Comparison of ENCODE assay signal across 30 mouse cellular contexts in genomic region chr13:116414473-116414872, GRCm38 (mm10).
DNase-seq lines count a peak whose midpoint lies in the region; ATAC-seq lines count a peak whose summit lies in the region.
"Had no signal": no experiment of that assay in that cellular context is flagged by ENCODE, and none has a peak within 500 bp of the region (broad histone marks: within the 10 kb centered on the region; RNA-seq: fewer than 3 reads in every experiment).

No protein-coding gene starts in this region.

- no peak overlapping the region for H3K4me2 ChIP-seq in forebrain, embryonic 13.5 days
- H3K4me2 ChIP-seq in heart, embryonic 13.5 days, result peak overlapping the region; percentile 14; the same call in 1 of the 2 replicates
- no peak overlapping the region for H3K4me2 ChIP-seq in midbrain, embryonic 16.5 days (ENCODE audit: low read length)
- H3K4me2 ChIP-seq: embryonic facial prominence, embryonic 13.5 days; hindbrain, embryonic 12.5 days; limb, embryonic 15.5 days; liver, embryonic 13.5 days; neural tube, embryonic 13.5 days had no signal

- ATAC-seq in forebrain, embryonic 13.5 days, result peak; percentile 24; the same call in 1 of the 2 replicates
- no peak for ATAC-seq in heart, embryonic 13.5 days (ENCODE audit: extremely low read depth, insufficient number of reproducible peaks, low FRiP score, low TSS enrichment)
- 0 out of 2 replicates have a peak, but pooled peaks have one; percentile 36 for ATAC-seq in midbrain, embryonic 16.5 days
- ATAC-seq: CD4-positive, CD25-positive, alpha-beta regulatory T cell, adult 4 months; intestine, postnatal 0 days; lung, postnatal 0 days had no signal

- H3K27me3 ChIP-seq in forebrain, embryonic 13.5 days, result no peaks in the 10 kb centered on the region
- H3K27me3 ChIP-seq in forebrain, embryonic 10.5 days (ENCODE audit: poor library complexity, severe bottlenecking), result no peaks in the 10 kb centered on the region
- no peaks in the 10 kb centered on the region for H3K27me3 ChIP-seq in heart, embryonic 13.5 days (replicated peaks)
- H3K27me3 ChIP-seq in midbrain, embryonic 16.5 days (ENCODE audit: control insufficient read depth, insufficient read depth, low read depth, low read length), result no peaks in the 10 kb centered on the region
- H3K27me3 ChIP-seq in midbrain, embryonic 10.5 days (ENCODE audit: low read depth, poor library complexity, severe bottlenecking), result no peaks in the 10 kb centered on the region
- H3K27me3 ChIP-seq: embryonic facial prominence, embryonic 13.5 days; hindbrain, embryonic 12.5 days; limb, embryonic 15.5 days; liver, embryonic 13.5 days; megakaryocyte, embryonic 14.5 days; neural tube, embryonic 13.5 days had no signal

- H3K4me3 ChIP-seq in forebrain, embryonic 13.5 days, result no peak overlapping the region
- no peak overlapping the region for H3K4me3 ChIP-seq in forebrain, embryonic 10.5 days
- H3K4me3 ChIP-seq in heart, embryonic 13.5 days, result no peak overlapping the region
- no peak overlapping the region for H3K4me3 ChIP-seq in midbrain, embryonic 16.5 days (ENCODE audit: low read depth, low read length)
- no peak overlapping the region for H3K4me3 ChIP-seq in midbrain, embryonic 10.5 days
- H3K4me3 ChIP-seq: embryonic facial prominence, embryonic 13.5 days; heart, embryonic 10.5 days; hindbrain, embryonic 12.5 days; limb, embryonic 10.5 days; limb, embryonic 15.5 days; liver, embryonic 13.5 days; megakaryocyte, embryonic 14.5 days; neural tube, embryonic 13.5 days had no signal

- no peak overlapping the region for H3K9ac ChIP-seq in forebrain, embryonic 13.5 days
- no peak overlapping the region for H3K9ac ChIP-seq in heart, embryonic 13.5 days
- H3K9ac ChIP-seq in midbrain, embryonic 16.5 days (ENCODE audit: low read depth, low read length), result no peak overlapping the region
- H3K9ac ChIP-seq: embryonic facial prominence, embryonic 13.5 days; hindbrain, embryonic 12.5 days; limb, embryonic 15.5 days; liver, embryonic 13.5 days; neural tube, embryonic 13.5 days had no signal

- 37% methylated on average over 7 of the region's 7 CpGs for WGBS in forebrain, embryonic 13.5 days
- 53% methylated on average over 7 of the region's 7 CpGs for WGBS in forebrain, embryonic 10.5 days
- WGBS in heart, embryonic 13.5 days, result 25% methylated on average over 7 of the region's 7 CpGs
- 48% methylated on average over 7 of the region's 7 CpGs for WGBS in midbrain, embryonic 16.5 days
- WGBS in midbrain, embryonic 10.5 days, result 61% methylated on average over 7 of the region's 7 CpGs

- intact Hi-C loops in heart, postnatal 14 days (cut with DNase I), result no loop called here

- no peaks in the 10 kb centered on the region for H3K36me3 ChIP-seq in forebrain, embryonic 13.5 days (ENCODE audit: poor library complexity, severe bottlenecking)
- H3K36me3 ChIP-seq in forebrain, embryonic 10.5 days (replicated peaks), result no peaks in the 10 kb centered on the region
- H3K36me3 ChIP-seq in heart, embryonic 13.5 days, result no peaks in the 10 kb centered on the region
- no peaks in the 10 kb centered on the region for H3K36me3 ChIP-seq in midbrain, embryonic 16.5 days (ENCODE audit: control insufficient read depth, insufficient read depth, low read length)
- no peaks in the 10 kb centered on the region for H3K36me3 ChIP-seq in midbrain, embryonic 10.5 days
- H3K36me3 ChIP-seq: embryonic facial prominence, embryonic 13.5 days; heart, embryonic 10.5 days; hindbrain, embryonic 12.5 days; limb, embryonic 10.5 days; limb, embryonic 15.5 days; liver, embryonic 13.5 days; neural tube, embryonic 13.5 days had no signal

- peaks cover 4% of the 10 kb centered on the region for H3K4me1 ChIP-seq in forebrain, embryonic 13.5 days
- H3K4me1 ChIP-seq in forebrain, embryonic 10.5 days, result peaks cover 15% of the 10 kb centered on the region
- 0 out of 2 replicates have a peak, but pooled peaks cover 4% of the 10 kb centered on the region for H3K4me1 ChIP-seq in heart, embryonic 13.5 days
- peaks cover 3% of the 10 kb centered on the region; the same call in 1 of the 2 replicates for H3K4me1 ChIP-seq in midbrain, embryonic 16.5 days (ENCODE audit: control insufficient read depth, insufficient read depth, low read length)
- H3K4me1 ChIP-seq in midbrain, embryonic 10.5 days, result no peaks in the 10 kb centered on the region
- H3K4me1 ChIP-seq: embryonic facial prominence, embryonic 13.5 days; hindbrain, embryonic 12.5 days; limb, embryonic 10.5 days; limb, embryonic 15.5 days; liver, embryonic 13.5 days; megakaryocyte, embryonic 14.5 days; neural tube, embryonic 13.5 days had no signal

- no peak overlapping the region for H3K27ac ChIP-seq in forebrain, embryonic 13.5 days
- no peak overlapping the region for H3K27ac ChIP-seq in forebrain, embryonic 10.5 days
- H3K27ac ChIP-seq in heart, embryonic 13.5 days (replicated peaks), result no peak overlapping the region
- H3K27ac ChIP-seq in midbrain, embryonic 16.5 days (ENCODE audit: low read length), result no peak overlapping the region
- H3K27ac ChIP-seq in midbrain, embryonic 10.5 days (replicated peaks), result no peak overlapping the region
- H3K27ac ChIP-seq: embryonic facial prominence, embryonic 13.5 days; heart, embryonic 10.5 days; hindbrain, embryonic 12.5 days; limb, embryonic 10.5 days; limb, embryonic 15.5 days; liver, embryonic 13.5 days; neural tube, embryonic 13.5 days had no signal

- DNase-seq in forebrain, embryonic 10.5 days (ENCODE audit: extremely low spot score, low spot score), result no peak
- DNase-seq in heart, postnatal 14 days, result no peak
- DNase-seq in midbrain, embryonic 10.5 days (ENCODE audit: low spot score), result no peak
- DNase-seq in layer of hippocampus, postnatal 14 days (ENCODE audit: low spot score in 2 of 2), result no peak
- DNase-seq: adrenal gland, postnatal 14 days; cerebellum, adult 8-10 months; cerebellum, postnatal 25 days; gastrocnemius, postnatal 10 days; heart, postnatal 36 days; kidney, adult 9 months; kidney, postnatal 10 days; liver, embryonic 13.5 days; lung, adult 18-20 months; lung, postnatal 4 days; right cerebral cortex, adult 18-20 months; spleen, adult 18-20 months; thymus, postnatal 14 days had no signal

- H3K9me3 ChIP-seq in forebrain, embryonic 13.5 days (replicated peaks), result no peaks in the 10 kb centered on the region
- H3K9me3 ChIP-seq in forebrain, embryonic 10.5 days, result no peaks in the 10 kb centered on the region
- no peaks in the 10 kb centered on the region for H3K9me3 ChIP-seq in heart, embryonic 13.5 days
- H3K9me3 ChIP-seq in midbrain, embryonic 16.5 days (replicated peaks; ENCODE audit: control insufficient read depth, low read length, poor library complexity, severe bottlenecking), result no peaks in the 10 kb centered on the region
- H3K9me3 ChIP-seq in midbrain, embryonic 10.5 days (replicated peaks), result no peaks in the 10 kb centered on the region
- H3K9me3 ChIP-seq: embryonic facial prominence, embryonic 13.5 days; heart, embryonic 10.5 days; hindbrain, embryonic 12.5 days; limb, embryonic 10.5 days; limb, embryonic 15.5 days; liver, embryonic 13.5 days; megakaryocyte, embryonic 14.5 days; neural tube, embryonic 13.5 days had no signal
